Mouse (Mus musculus): ENCODE results near the gene Slu7. TPM values are rescaled to one million over a fixed set of nuclear protein-coding genes. Genes with fewer than 3 reads are reported as not detected.
A peak's percentile ranks its signal among the peaks of the same experiment; 100 is the strongest.

Slu7 gene
- total and polyA plus RNA-seq, 2 experiments from 2014 or later: 31.5 to 55.5 TPM

- Histone ChIP-seq H3K9ac (replicated peaks; ENCODE audit: low read length) (no peak overlapping the region), H3K36me3 (ENCODE audit: insufficient read depth, low read length) (no peaks in the 10 kb centered on the region), H3K4me1 (ENCODE audit: insufficient read depth, low read length) (no peaks in the 10 kb centered on the region), H3K27ac (no peak overlapping the region), H3K4me2 (ENCODE audit: low read depth, low read length) (no peak overlapping the region), H3K4me3 (ENCODE audit: low read length) (no peak overlapping the region), H3K9me3 (ENCODE audit: low read length) (peaks cover 4% of the 10 kb centered on the region; the same call in 1 of the 2 replicates), H3K27me3 (ENCODE audit: insufficient read depth, low read length) (no peaks in the 10 kb centered on the region)
- DNase-seq (ENCODE audit: low spot score) (no peak), ATAC-seq (no peak)
- 89% methylated on average over 1 of the region's 1 CpGs for WGBS
- TF ChIP-seq CTCF (IDR thresholded peaks at IDR 0.05; ENCODE audit: low read depth): no peak
Observed at GRCm38 (mm10) chr11:43400131-43400530, 33.4 kb upstream of the Slu7 start.

DNA sequence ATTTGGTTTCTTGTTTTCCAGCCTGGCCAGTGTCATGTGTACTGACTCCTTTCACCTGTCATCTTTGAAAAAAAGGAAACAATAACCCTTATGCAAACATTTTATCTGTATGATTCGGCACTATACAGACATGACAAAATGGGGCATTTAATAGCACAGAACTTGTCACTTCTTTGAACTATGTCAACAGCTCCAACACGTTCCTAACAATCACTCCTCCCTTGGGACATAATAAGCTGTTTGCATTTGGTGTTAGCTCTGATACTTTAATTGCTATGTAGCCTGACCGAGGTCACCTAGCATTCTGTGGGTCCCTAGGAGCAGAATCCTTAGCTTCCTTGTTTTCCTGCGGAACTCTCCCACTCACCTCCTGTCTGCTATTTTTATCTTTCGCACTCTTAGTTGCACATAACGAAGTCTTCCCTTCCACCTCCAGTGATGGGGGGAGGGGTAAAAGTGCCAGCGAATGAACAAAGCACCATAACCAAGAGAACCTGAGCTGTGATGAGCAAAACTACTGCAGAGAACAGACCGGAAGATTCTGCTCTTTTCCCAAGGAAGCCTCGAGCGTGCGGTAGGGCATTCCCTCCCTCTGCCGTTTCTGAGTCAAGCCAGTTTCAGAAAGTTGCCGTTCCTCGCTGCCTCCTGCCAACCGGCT lies 29.3 kb upstream of the Slu7 start:
- WGBS: 92% methylated on average over 15 of the region's 15 CpGs
- Histone ChIP-seq H3K4me3 (ENCODE audit: low read length) (no peak overlapping the region), H3K9me3 (ENCODE audit: low read length) (peaks cover 4% of the 10 kb centered on the region; the same call in 1 of the 2 replicates), H3K4me1 (ENCODE audit: insufficient read depth, low read length) (no peaks in the 10 kb centered on the region), H3K27ac (no peak overlapping the region), H3K9ac (replicated peaks; ENCODE audit: low read length) (no peak overlapping the region), H3K36me3 (ENCODE audit: insufficient read depth, low read length) (no peaks in the 10 kb centered on the region), H3K4me2 (ENCODE audit: low read depth, low read length) (no peak overlapping the region), H3K27me3 (ENCODE audit: insufficient read depth, low read length) (no peaks in the 10 kb centered on the region)
- DNase-seq (ENCODE audit: low spot score): no peak
- no peak for ATAC-seq
- no peak for TF ChIP-seq CTCF (IDR thresholded peaks at IDR 0.05; ENCODE audit: low read depth)

GRCm38 (mm10) chr11:43408888-43409287 lies 24.7 kb upstream of the Slu7 start:
- no peaks in the 10 kb centered on the region for H3K36me3 ChIP-seq (ENCODE audit: insufficient read depth, low read length)
- DNase-seq (ENCODE audit: low spot score) (no peak), ATAC-seq (no peak)
- no peak overlapping the region for H3K9ac ChIP-seq (replicated peaks; ENCODE audit: low read length)
- H3K9me3 ChIP-seq (ENCODE audit: low read length): peaks cover 4% of the 10 kb centered on the region; the same call in 1 of the 2 replicates
- H3K4me1 ChIP-seq (ENCODE audit: insufficient read depth, low read length): no peaks in the 10 kb centered on the region
- no peak overlapping the region for H3K27ac ChIP-seq
- TF ChIP-seq CTCF (IDR thresholded peaks at IDR 0.05; ENCODE audit: low read depth): no peak
- no peaks in the 10 kb centered on the region for H3K27me3 ChIP-seq (ENCODE audit: insufficient read depth, low read length)
- H3K4me2 ChIP-seq (ENCODE audit: low read depth, low read length): no peak overlapping the region
- 88% methylated on average over 2 of the region's 2 CpGs for WGBS
- no peak overlapping the region for H3K4me3 ChIP-seq (ENCODE audit: low read length)

DNA sequence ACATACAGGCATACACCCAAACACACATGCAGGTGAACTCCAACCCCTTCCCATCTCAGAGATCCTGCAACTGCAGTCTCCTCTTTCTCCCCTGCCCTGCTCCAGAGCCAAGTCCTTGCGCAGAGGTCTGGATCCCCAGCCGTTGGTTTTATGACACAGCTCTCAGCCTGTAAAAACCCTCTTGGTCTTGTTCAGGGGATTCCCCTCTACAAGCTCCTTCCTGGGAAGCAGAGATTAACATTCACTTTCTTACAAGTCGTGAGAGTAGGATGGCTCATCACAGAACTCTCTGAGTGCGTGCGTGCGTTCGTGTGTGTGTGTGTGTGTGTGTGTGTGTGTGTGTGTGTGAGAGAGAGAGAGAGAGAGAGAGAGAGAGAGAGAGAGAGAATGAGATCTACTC lies 23.3 kb upstream of the Slu7 start:
- ATAC-seq (no peak), DNase-seq (ENCODE audit: low spot score) (no peak)
- no peak overlapping the region for H3K4me2 ChIP-seq (ENCODE audit: low read depth, low read length)
- H3K36me3 ChIP-seq (ENCODE audit: insufficient read depth, low read length): no peaks in the 10 kb centered on the region
- TF ChIP-seq CTCF (IDR thresholded peaks at IDR 0.05; ENCODE audit: low read depth): no peak
- no peaks in the 10 kb centered on the region for H3K4me1 ChIP-seq (ENCODE audit: insufficient read depth, low read length)
- H3K27me3 ChIP-seq (ENCODE audit: insufficient read depth, low read length): no peaks in the 10 kb centered on the region
- no peak overlapping the region for H3K4me3 ChIP-seq (ENCODE audit: low read length)
- no peak overlapping the region for H3K27ac ChIP-seq
- no peaks in the 10 kb centered on the region for H3K9me3 ChIP-seq (ENCODE audit: low read length)
- no peak overlapping the region for H3K9ac ChIP-seq (replicated peaks; ENCODE audit: low read length)
- WGBS: 77% methylated on average over 7 of the region's 7 CpGs

DNA sequence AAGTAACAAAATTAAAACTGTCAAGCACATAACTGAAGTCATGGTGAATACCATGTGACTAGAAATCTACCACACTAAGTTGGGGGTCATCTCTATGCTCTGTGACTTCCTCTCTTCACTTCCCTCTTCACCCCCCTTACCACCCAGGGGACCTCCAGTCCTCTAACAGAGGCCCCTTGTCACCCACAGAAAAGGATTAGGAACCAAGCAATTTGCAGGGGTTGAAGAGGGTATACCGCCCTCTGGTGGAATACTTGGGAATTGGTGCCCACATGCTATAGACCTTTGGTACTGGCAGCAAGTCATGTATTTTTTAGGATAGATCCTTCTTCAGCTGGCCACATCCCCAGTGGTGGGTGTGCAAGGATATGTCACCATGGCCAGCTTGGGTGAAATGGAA lies 22.1 kb upstream of the Slu7 start:
- Histone ChIP-seq H3K9me3 (ENCODE audit: low read length) (no peaks in the 10 kb centered on the region), H3K4me1 (ENCODE audit: insufficient read depth, low read length) (no peaks in the 10 kb centered on the region), H3K36me3 (ENCODE audit: insufficient read depth, low read length) (no peaks in the 10 kb centered on the region), H3K9ac (replicated peaks; ENCODE audit: low read length) (no peak overlapping the region), H3K4me2 (ENCODE audit: low read depth, low read length) (no peak overlapping the region), H3K4me3 (ENCODE audit: low read length) (no peak overlapping the region), H3K27me3 (ENCODE audit: insufficient read depth, low read length) (no peaks in the 10 kb centered on the region), H3K27ac (no peak overlapping the region)
- ATAC-seq (peak; percentile 62; the same call in 1 of the 2 replicates), DNase-seq (ENCODE audit: low spot score) (peak; percentile 73)
- TF ChIP-seq CTCF (IDR thresholded peaks at IDR 0.05; ENCODE audit: low read depth): peak; percentile 89
- WGBS: 0% methylated on average over 1 of the region's 1 CpGs

GRCm38 (mm10) chr11:43412771-43413451 lies 20.6 kb upstream of the Slu7 start:
- no peaks in the 10 kb centered on the region for H3K4me1 ChIP-seq (ENCODE audit: insufficient read depth, low read length)
- TF ChIP-seq CTCF (IDR thresholded peaks at IDR 0.05; ENCODE audit: low read depth): peak; percentile 93
- H3K27me3 ChIP-seq (ENCODE audit: insufficient read depth, low read length): no peaks in the 10 kb centered on the region
- no peaks in the 10 kb centered on the region for H3K36me3 ChIP-seq (ENCODE audit: insufficient read depth, low read length)
- no peaks in the 10 kb centered on the region for H3K9me3 ChIP-seq (ENCODE audit: low read length)
- 24% methylated on average over 14 of the region's 14 CpGs for WGBS
- DNase-seq (ENCODE audit: low spot score): peak; percentile 88
- H3K4me3 ChIP-seq (ENCODE audit: low read length): no peak overlapping the region
- no peak overlapping the region for H3K9ac ChIP-seq (replicated peaks; ENCODE audit: low read length)
- peak; percentile 59 for ATAC-seq
- no peak overlapping the region for H3K27ac ChIP-seq
- H3K4me2 ChIP-seq (ENCODE audit: low read depth, low read length): no peak overlapping the region

DNA sequence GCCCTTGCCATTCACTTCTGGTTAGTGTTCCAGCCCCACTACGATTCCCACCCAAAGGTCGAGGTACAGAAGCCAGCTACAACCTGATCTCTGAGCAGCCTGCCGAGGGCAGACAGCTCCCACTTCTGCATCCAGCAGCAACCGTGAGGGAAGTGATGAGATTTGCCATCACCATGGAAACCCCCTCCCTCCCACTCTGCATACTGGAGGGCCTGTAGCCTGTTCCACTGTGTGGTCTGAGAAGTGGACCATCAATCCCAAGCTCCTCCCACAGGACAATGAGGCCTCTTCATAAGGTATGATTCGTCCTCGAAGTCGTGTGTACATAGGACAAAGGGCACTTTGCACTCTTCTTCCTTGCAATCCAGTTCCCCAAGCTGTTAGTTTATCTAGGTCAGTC lies 16.3 kb upstream of the Slu7 start:
- H3K36me3 ChIP-seq (ENCODE audit: insufficient read depth, low read length): no peaks in the 10 kb centered on the region
- ATAC-seq (peak; percentile 72), DNase-seq (ENCODE audit: low spot score) (no peak)
- no peaks in the 10 kb centered on the region for H3K4me1 ChIP-seq (ENCODE audit: insufficient read depth, low read length)
- no peak overlapping the region for H3K9ac ChIP-seq (replicated peaks; ENCODE audit: low read length)
- no peak overlapping the region for H3K4me3 ChIP-seq (ENCODE audit: low read length)
- H3K27me3 ChIP-seq (ENCODE audit: insufficient read depth, low read length): no peaks in the 10 kb centered on the region
- H3K9me3 ChIP-seq (ENCODE audit: low read length): no peaks in the 10 kb centered on the region
- H3K4me2 ChIP-seq (ENCODE audit: low read depth, low read length): no peak overlapping the region
- no peak for TF ChIP-seq CTCF (IDR thresholded peaks at IDR 0.05; ENCODE audit: low read depth)
- H3K27ac ChIP-seq: no peak overlapping the region
- 28% methylated on average over 7 of the region's 7 CpGs for whole genome bisulfite sequencing

All from hindbrain, postnatal 0 days (tissue).